Mouse (Mus musculus): ENCODE measurements around the gene Cetn2. TPM values are rescaled to one million over a fixed set of nuclear protein-coding genes. Genes with fewer than 3 reads are reported as not detected.

Cetn2 gene
- polyA plus RNA-seq (2015; fragmentation: Nextera tagmentation; extraction: Ambion mirVana): 63.2 and 63.5 TPM in 2 replicates

DNA sequence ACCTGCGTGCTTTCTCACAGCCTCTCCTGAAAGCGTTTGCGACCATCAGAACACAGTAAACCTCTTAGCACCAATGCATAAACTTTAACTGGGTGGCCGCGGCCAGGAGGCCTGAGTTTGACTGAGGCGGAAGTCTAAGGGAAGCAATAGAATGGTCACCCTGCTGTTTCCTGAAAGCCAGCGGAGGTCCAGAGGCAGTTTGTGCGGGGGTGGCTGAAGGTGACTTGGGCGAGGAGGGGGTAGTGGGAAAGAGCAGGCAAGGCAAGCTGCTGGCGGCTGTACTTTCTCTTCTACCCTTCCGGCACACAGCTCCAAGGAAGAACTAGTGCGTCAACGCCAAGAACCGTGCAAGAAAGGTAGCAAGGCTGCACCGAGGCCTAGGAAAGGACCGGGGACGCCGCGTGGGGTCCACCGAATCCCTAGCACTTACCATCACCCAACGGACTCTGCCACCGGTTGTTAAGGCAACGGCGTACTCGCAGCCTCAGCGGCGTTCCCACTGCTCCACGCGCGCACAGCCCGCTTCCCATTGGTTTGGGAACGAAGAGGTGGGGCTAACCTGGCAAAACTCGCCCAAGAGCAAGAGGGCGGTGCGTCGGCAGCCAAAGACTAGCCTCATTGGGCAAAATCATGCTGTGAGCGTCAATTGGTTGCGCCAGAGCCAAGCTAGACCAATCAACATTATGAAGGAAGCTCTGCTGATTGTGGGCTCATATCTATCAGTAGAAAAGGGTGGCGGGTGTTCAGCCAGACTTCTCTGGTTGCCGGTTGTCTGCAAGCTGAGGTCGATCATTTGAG is at the start of gene Cetn2, which contains the start of gene Nsdhl:
Cetn2 (minus strand) TSS at position 528 of the 798 bp plus-strand sequence.
Nsdhl (plus strand) TSS at position 674 of the 798 bp plus-strand sequence.
- Histone ChIP-seq H3K4me2 (peak within 1 kb of the TSS; percentile 56), H3K27me3 (replicated peaks) (no peaks in the 10 kb centered on the region), H3K4me1 (peaks cover 18% of the 10 kb centered on the region), H3K4me3 (peak within 1 kb of the TSS; percentile 57), H3K36me3 (replicated peaks) (no peaks in the 10 kb centered on the region), H3K27ac (peak within 1 kb of the TSS; percentile 83), H3K9me3 (no peaks in the 10 kb centered on the region), H3K9ac (peak within 1 kb of the TSS; percentile 34)
- ATAC-seq (replicated peaks): peak; percentile 99
- WGBS: 22% methylated on average over 41 of the region's 41 CpGs

DNA sequence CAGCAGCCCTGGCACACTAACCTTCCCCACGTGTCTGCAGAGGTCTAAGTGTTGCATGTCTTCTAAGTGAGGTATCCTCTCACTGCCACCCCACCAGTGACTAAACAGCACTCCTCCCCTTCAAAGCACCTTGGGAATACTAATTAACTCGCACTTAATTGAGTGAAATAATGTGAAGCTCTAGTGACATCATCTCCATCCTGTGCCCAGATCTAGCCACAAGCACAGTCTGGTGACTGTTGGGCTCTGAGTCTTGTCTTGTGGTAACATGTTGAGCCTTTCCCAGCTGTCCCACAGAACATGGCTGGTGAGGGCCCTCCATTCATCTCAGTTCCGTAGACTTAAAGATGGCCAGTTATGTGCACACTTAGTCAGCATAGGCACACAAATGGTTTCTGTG is 44.5 kb upstream of the Cetn2 start:
- Histone ChIP-seq H3K4me2 (no peak overlapping the region), H3K27me3 (replicated peaks) (no peaks in the 10 kb centered on the region), H3K27ac (no peak overlapping the region), H3K9me3 (no peaks in the 10 kb centered on the region), H3K9ac (no peak overlapping the region), H3K4me3 (no peak overlapping the region), H3K36me3 (replicated peaks) (no peaks in the 10 kb centered on the region), H3K4me1 (no peaks in the 10 kb centered on the region)
- whole genome bisulfite sequencing: 81% methylated on average over 3 of the region's 3 CpGs
- no peak for ATAC-seq (replicated peaks)

GRCm38 (mm10) chrX:72961511-72961910 is 43.3 kb upstream of the Cetn2 start:
- H3K27ac ChIP-seq: no peak overlapping the region
- H3K9ac ChIP-seq: no peak overlapping the region
- H3K4me2 ChIP-seq: no peak overlapping the region
- H3K4me3 ChIP-seq: no peak overlapping the region
- 0 out of 2 replicates have a peak, but pooled peaks cover 2% of the 10 kb centered on the region for H3K36me3 ChIP-seq (replicated peaks)
- no peaks in the 10 kb centered on the region for H3K9me3 ChIP-seq
- no peaks in the 10 kb centered on the region for H3K27me3 ChIP-seq (replicated peaks)
- ATAC-seq (replicated peaks): no peak
- H3K4me1 ChIP-seq: no peaks in the 10 kb centered on the region
- 79% methylated on average over 3 of the region's 3 CpGs for WGBS

GRCm38 (mm10) chrX:72960431-72960830 is 42.2 kb upstream of the Cetn2 start:
- Histone ChIP-seq H3K27ac (no peak overlapping the region), H3K9me3 (no peaks in the 10 kb centered on the region), H3K9ac (no peak overlapping the region), H3K36me3 (replicated peaks) (0 out of 2 replicates have a peak, but pooled peaks cover 2% of the 10 kb centered on the region), H3K27me3 (replicated peaks) (no peaks in the 10 kb centered on the region), H3K4me2 (no peak overlapping the region), H3K4me3 (no peak overlapping the region), H3K4me1 (no peaks in the 10 kb centered on the region)
- ATAC-seq (replicated peaks): no peak
- 80% methylated on average over 4 of the region's 4 CpGs for WGBS

DNA sequence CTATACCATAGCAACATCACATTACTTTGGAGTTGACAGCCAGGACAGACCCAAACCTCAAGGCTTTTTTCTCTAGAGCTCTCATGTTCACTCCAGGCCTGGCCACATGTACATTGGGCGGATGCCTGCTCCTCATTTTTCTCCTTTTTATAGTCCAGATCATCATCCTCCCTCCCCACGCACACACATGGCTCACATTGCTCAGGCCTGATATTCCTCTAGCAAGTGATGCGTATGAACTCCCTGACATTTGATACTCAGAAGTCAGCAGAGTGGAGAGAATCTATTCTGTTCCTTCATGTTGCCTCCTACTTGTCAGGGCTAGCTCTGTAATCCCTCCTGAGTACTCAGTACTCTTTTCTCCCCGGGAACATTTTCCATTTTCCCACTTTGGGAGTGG is 38.3 kb upstream of the Cetn2 start:
- no peaks in the 10 kb centered on the region for H3K9me3 ChIP-seq
- H3K9ac ChIP-seq: no peak overlapping the region
- no peak overlapping the region for H3K4me3 ChIP-seq
- H3K36me3 ChIP-seq (replicated peaks): 0 out of 2 replicates have a peak, but pooled peaks cover 2% of the 10 kb centered on the region
- WGBS: 84% methylated on average over 4 of the region's 4 CpGs
- no peaks in the 10 kb centered on the region for H3K4me1 ChIP-seq
- no peak for ATAC-seq (replicated peaks)
- no peaks in the 10 kb centered on the region for H3K27me3 ChIP-seq (replicated peaks)
- H3K4me2 ChIP-seq: no peak overlapping the region
- H3K27ac ChIP-seq: no peak overlapping the region

GRCm38 (mm10) chrX:72953464-72953863 is 35.3 kb upstream of the Cetn2 start:
- Histone ChIP-seq H3K4me3 (no peak overlapping the region), H3K36me3 (replicated peaks) (0 out of 2 replicates have a peak, but pooled peaks cover 2% of the 10 kb centered on the region), H3K9ac (no peak overlapping the region), H3K4me1 (no peaks in the 10 kb centered on the region), H3K27me3 (replicated peaks) (no peaks in the 10 kb centered on the region), H3K27ac (no peak overlapping the region), H3K4me2 (no peak overlapping the region), H3K9me3 (no peaks in the 10 kb centered on the region)
- no peak for ATAC-seq (replicated peaks)
- 64% methylated on average over 4 of the region's 4 CpGs for WGBS

GRCm38 (mm10) chrX:72921391-72921790 is 3.2 kb upstream of the Cetn2 start:
- no peaks in the 10 kb centered on the region for H3K9me3 ChIP-seq
- H3K4me2 ChIP-seq: no peak overlapping the region
- H3K27me3 ChIP-seq (replicated peaks): no peaks in the 10 kb centered on the region
- no peak overlapping the region for H3K27ac ChIP-seq
- 73% methylated on average over 2 of the region's 2 CpGs for WGBS
- no peak overlapping the region for H3K4me3 ChIP-seq
- no peaks in the 10 kb centered on the region for H3K36me3 ChIP-seq (replicated peaks)
- no peak overlapping the region for H3K9ac ChIP-seq
- ATAC-seq (replicated peaks): no peak
- peaks cover 18% of the 10 kb centered on the region for H3K4me1 ChIP-seq

DNA sequence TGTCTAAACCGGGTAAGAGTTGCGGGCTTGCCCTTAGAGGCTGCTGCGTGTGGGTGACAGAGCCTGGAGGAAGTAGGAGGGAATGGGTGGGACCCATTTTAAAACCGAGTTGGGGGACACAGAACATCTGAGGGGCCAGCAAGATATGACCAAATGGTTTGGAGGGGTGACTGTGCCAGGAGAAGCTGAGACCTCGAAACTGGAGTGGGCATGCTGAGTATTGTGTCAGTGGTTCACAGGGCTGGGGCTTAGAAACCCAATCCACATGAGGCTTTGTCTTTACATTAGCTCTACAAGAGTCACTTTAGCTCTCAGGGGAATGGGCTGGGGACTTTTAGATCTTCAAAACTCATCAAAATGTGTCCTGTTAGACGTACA is 460 bp upstream of the Cetn2 start:
- no peaks in the 10 kb centered on the region for H3K27me3 ChIP-seq (replicated peaks)
- ATAC-seq (replicated peaks): no peak
- no peaks in the 10 kb centered on the region for H3K36me3 ChIP-seq (replicated peaks)
- peak overlapping the region; percentile 57 for H3K4me3 ChIP-seq
- WGBS: 30% methylated on average over 6 of the region's 6 CpGs
- peak overlapping the region; percentile 34 for H3K9ac ChIP-seq
- H3K4me1 ChIP-seq: peaks cover 18% of the 10 kb centered on the region
- H3K9me3 ChIP-seq: no peaks in the 10 kb centered on the region
- peak overlapping the region; percentile 54 for H3K4me2 ChIP-seq
- H3K27ac ChIP-seq: peak overlapping the region; percentile 83

- Histone ChIP-seq H3K36me3 (replicated peaks) (no peaks in the 10 kb centered on the region), H3K27me3 (replicated peaks) (no peaks in the 10 kb centered on the region), H3K27ac (no peak overlapping the region), H3K4me1 (no peaks in the 10 kb centered on the region), H3K9ac (no peak overlapping the region), H3K4me2 (no peak overlapping the region), H3K9me3 (no peaks in the 10 kb centered on the region), H3K4me3 (no peak overlapping the region)
- 58% methylated on average over 1 of the region's 1 CpGs for WGBS
- no peak for ATAC-seq (replicated peaks)
These were observed 6.6 kb downstream of the Cetn2 start for GRCm38 (mm10) chrX:72911611-72912010.

- Histone ChIP-seq H3K9ac (no peak overlapping the region), H3K27me3 (replicated peaks) (no peaks in the 10 kb centered on the region), H3K9me3 (no peaks in the 10 kb centered on the region), H3K4me1 (no peaks in the 10 kb centered on the region), H3K36me3 (replicated peaks) (no peaks in the 10 kb centered on the region), H3K4me2 (no peak overlapping the region), H3K4me3 (no peak overlapping the region), H3K27ac (no peak overlapping the region)
- ATAC-seq (replicated peaks): peak; percentile 87
- WGBS: 8% methylated on average over 2 of the region's 2 CpGs
These were observed 9.8 kb downstream of the Cetn2 start for GRCm38 (mm10) chrX:72908404-72908741.

DNA sequence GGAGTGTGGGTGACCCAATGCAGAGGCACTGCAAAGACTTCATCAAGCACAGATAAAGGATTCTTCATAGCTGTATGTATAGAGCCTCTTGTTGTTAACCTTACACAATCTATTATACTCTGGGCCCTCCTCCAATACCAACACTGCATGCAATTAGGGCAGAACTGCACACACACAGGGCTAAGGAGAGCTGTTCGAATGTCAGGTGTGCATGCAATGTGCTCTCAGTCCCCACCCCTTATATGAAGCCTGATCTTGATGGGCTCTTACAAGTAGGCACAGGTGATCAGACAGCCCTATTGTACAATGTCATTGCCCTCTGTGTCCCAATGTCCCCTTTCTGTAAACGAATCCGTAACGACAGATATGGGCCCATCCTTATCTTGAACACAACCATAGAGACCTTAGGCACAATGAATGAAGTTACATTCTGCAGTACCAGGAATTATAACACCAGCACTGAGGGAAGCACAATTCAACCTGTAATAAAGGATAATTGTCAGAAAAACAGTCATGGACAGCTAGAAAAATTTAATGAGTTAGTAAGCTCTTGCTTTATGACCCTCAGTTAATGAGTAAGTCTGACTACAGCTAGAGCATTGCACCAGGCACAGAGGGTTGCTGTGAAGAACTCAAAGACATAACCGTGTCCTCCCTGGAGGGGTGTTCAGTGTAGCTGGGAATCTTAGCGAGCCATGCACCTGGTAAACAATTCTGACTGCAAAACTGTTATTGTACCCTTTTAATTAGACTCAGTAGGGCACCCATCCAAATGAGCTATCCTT is 10.4 kb downstream of the Cetn2 start:
- WGBS: 72% methylated on average over 6 of the region's 6 CpGs

DNA sequence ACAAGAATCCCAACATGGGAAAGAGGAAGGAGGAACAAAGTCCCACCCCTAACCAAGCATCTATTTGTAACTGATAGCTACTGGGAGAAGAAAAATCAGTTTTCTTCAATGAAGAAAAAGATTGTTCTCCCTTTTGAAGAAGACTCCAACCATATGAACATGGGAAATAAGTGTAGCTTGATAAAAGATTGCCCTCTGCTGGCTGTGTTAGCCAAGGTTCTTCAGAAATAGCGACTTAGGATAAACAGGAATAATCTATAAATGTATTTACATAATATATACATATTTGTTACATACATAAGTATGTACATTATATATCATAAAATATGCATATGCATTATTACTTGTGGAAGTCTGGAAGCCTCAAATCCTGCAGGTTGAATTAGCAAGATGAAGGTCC is 15.7 kb downstream of the Cetn2 start:
- 41% methylated on average over 1 of the region's 1 CpGs for WGBS
- Histone ChIP-seq H3K9me3 (no peaks in the 10 kb centered on the region), H3K27me3 (replicated peaks) (no peaks in the 10 kb centered on the region), H3K9ac (no peak overlapping the region), H3K36me3 (replicated peaks) (no peaks in the 10 kb centered on the region), H3K4me1 (no peaks in the 10 kb centered on the region), H3K4me2 (no peak overlapping the region), H3K27ac (no peak overlapping the region), H3K4me3 (no peak overlapping the region)
- ATAC-seq (replicated peaks): no peak

More for the DNA sequence above, 10.4 kb downstream of the Cetn2 start:
- Histone ChIP-seq H3K27ac (no peak overlapping the region), H3K9me3 (no peaks in the 10 kb centered on the region), H3K4me2 (no peak overlapping the region), H3K4me1 (no peaks in the 10 kb centered on the region), H3K4me3 (no peak overlapping the region), H3K9ac (no peak overlapping the region), H3K27me3 (replicated peaks) (no peaks in the 10 kb centered on the region), H3K36me3 (replicated peaks) (no peaks in the 10 kb centered on the region)
- peak; percentile 78 for ATAC-seq (replicated peaks)
